Mouse (Mus musculus) T-cell, adult 2 months (primary cell): Measurements from ENCODE around the gene Exoc1.
A peak's percentile ranks its signal among the peaks of the same experiment; 100 is the strongest.

Experiments
- DNase-seq: peaks from one replicate; pipeline ENCODE4 v3.0.0; 2022; ENCODE audit warnings: low spot score

The Exoc1 gene

GRCm38 (mm10) chr5:76529040-76529703 lies at the start of gene Exoc1:
Gene Exoc1 (plus strand): TSS chr5:76529311.
- DNase-seq, result peak; percentile 94

GRCm38 (mm10) chr5:76483811-76484210 lies 45.3 kb upstream of the Exoc1 start, which contains the start of gene Gm7271:
Gene Gm7271 (plus strand): TSS chr5:76484040.
- no peak for DNase-seq

- DNase-seq, result no peak
Measured at GRCm38 (mm10) chr5:76495126-76495525, 34.0 kb upstream of the Exoc1 start.

GRCm38 (mm10) chr5:76522446-76522845 lies 6.7 kb upstream of the Exoc1 start:
- no peak for DNase-seq

GRCm38 (mm10) chr5:76524623-76525022 lies 4.5 kb upstream of the Exoc1 start:
- DNase-seq, result no peak

GRCm38 (mm10) chr5:76525066-76525465 lies 4.0 kb upstream of the Exoc1 start:
- no peak for DNase-seq

- DNase-seq, result no peak
Measured at GRCm38 (mm10) chr5:76525829-76526228, 3.3 kb upstream of the Exoc1 start.

GRCm38 (mm10) chr5:76529704-76530066 lies 574 bp downstream of the Exoc1 start:
- no peak for DNase-seq

- DNase-seq, result no peak
Measured at GRCm38 (mm10) chr5:76533186-76533585, 4.1 kb downstream of the Exoc1 start.

GRCm38 (mm10) chr5:76536231-76536630 lies 7.1 kb downstream of the Exoc1 start:
- DNase-seq, result no peak

GRCm38 (mm10) chr5:76537578-76537977 lies 8.5 kb downstream of the Exoc1 start:
- DNase-seq, result no peak

- DNase-seq, result no peak
Measured at GRCm38 (mm10) chr5:76540181-76540580, 11.1 kb downstream of the Exoc1 start.

GRCm38 (mm10) chr5:76540842-76541241 lies 11.7 kb downstream of the Exoc1 start:
- DNase-seq, result no peak

GRCm38 (mm10) chr5:76543200-76543599 lies 14.1 kb downstream of the Exoc1 start:
- peak; percentile 64 for DNase-seq

- no peak for DNase-seq
Measured at GRCm38 (mm10) chr5:76550426-76550825, 21.3 kb downstream of the Exoc1 start.

- peak; percentile 78 for DNase-seq
Measured at GRCm38 (mm10) chr5:76565321-76565720, 36.2 kb downstream of the Exoc1 start.

- DNase-seq, result no peak
Measured at GRCm38 (mm10) chr5:76574251-76574650, 45.1 kb downstream of the Exoc1 start.

GRCm38 (mm10) chr5:76577026-76577425 lies 47.9 kb downstream of the Exoc1 start:
- no peak for DNase-seq

GRCm38 (mm10) chr5:76585378-76585777 lies 56.3 kb downstream of the Exoc1 start:
- no peak for DNase-seq

GRCm38 (mm10) chr5:76588551-76589283 lies 59.6 kb downstream of the Exoc1 start, which contains the start of gene Cep135:
Gene Cep135 (plus strand): TSS chr5:76588698.
- peak; percentile 72 for DNase-seq

- no peak for DNase-seq
Measured at GRCm38 (mm10) chr5:76589311-76589710, 60.2 kb downstream of the Exoc1 start.

GRCm38 (mm10) chr5:76590009-76590408 lies 60.9 kb downstream of the Exoc1 start:
- no peak for DNase-seq

- DNase-seq, result no peak
Measured at GRCm38 (mm10) chr5:76591885-76592284, 62.8 kb downstream of the Exoc1 start.
